Mouse (Mus musculus) brain, embryonic 14.5 days (tissue): ENCODE results near the gene Cpm. TPM values are rescaled to one million over a fixed set of nuclear protein-coding genes. Genes with fewer than 3 reads are reported as not detected.
A peak's percentile ranks its signal among the peaks of the same experiment; 100 is the strongest.

Experiments used
- DNase-seq: peaks from one replicate; pipeline ENCODE4 v3.0.0-alpha.2; 2011; ENCODE audit warnings: low read depth
- CTCF ChIP-seq: fragments of 200-500 bp; IDR thresholded peaks from 2 replicates; pipeline ENCODE4 v1.5.1; 2012; ENCODE audit warnings: inconsistent platforms, mild to moderate bottlenecking, moderate library complexity, borderline replicate concordance; ENCODE audit not compliant: insufficient read depth, insufficient read length; ENCODE audit errors: extremely low read depth
- POLR2A ChIP-seq: fragments of 200-500 bp; IDR thresholded peaks from 2 replicates; pipeline ENCODE4 v1.6.1; 2012; ENCODE audit warnings: mild to moderate bottlenecking, inconsistent platforms, borderline replicate concordance; ENCODE audit not compliant: poor library complexity, insufficient read depth, insufficient read length, severe bottlenecking; ENCODE audit errors: extremely low read depth
- polyA plus RNA-seq: library from polyadenylated mRNA; depleted of rRNA; stranded (reverse); fragments of >200 nt; gene quantifications from 2 replicates; pipeline ENCODE4 v1.2.3, GENCODE M21; 2012

Cpm gene
- polyA plus RNA-seq, 1 experiment = 3.7 TPM

- peak; percentile 54; the same call in 1 of the 2 replicates for TF ChIP-seq CTCF
- no peak for TF ChIP-seq POLR2A
- peak; percentile 31 for DNase-seq
Measured at GRCm38 (mm10) chr10:117681999-117682857, 52.9 kb downstream of the Cpm start.

- DNase-seq = no peak
- no peak for TF ChIP-seq CTCF
- TF ChIP-seq POLR2A = no peak
Measured at GRCm38 (mm10) chr10:117682858-117683733, 53.8 kb downstream of the Cpm start.

- TF ChIP-seq CTCF = no peak
- no peak for TF ChIP-seq POLR2A
- DNase-seq = no peak
Measured at GRCm38 (mm10) chr10:117683734-117684037, 54.4 kb downstream of the Cpm start.

- TF ChIP-seq CTCF = no peak
- no peak for TF ChIP-seq POLR2A
- no peak for DNase-seq
Measured at GRCm38 (mm10) chr10:117684298-117685170, 55.2 kb downstream of the Cpm start.

- TF ChIP-seq CTCF (no peak), POLR2A (no peak)
- no peak for DNase-seq
Measured at GRCm38 (mm10) chr10:117685171-117685848, 56.0 kb downstream of the Cpm start.

- DNase-seq = no peak
- TF ChIP-seq CTCF (no peak), POLR2A (no peak)
Measured at GRCm38 (mm10) chr10:117685849-117686591, 56.7 kb downstream of the Cpm start.

- TF ChIP-seq POLR2A (no peak), CTCF (no peak)
- no peak for DNase-seq
Measured at GRCm38 (mm10) chr10:117687018-117687417, 57.7 kb downstream of the Cpm start.

GRCm38 (mm10) chr10:117687577-117687976, 58.3 kb downstream of the Cpm start:
- no peak for DNase-seq
- TF ChIP-seq CTCF = no peak
- no peak for TF ChIP-seq POLR2A

GRCm38 (mm10) chr10:117688204-117689151, 59.2 kb downstream of the Cpm start:
- peak; percentile 31 for DNase-seq

More at GRCm38 (mm10) chr10:117688204-117689151, 59.2 kb downstream of the Cpm start:
- no peak for TF ChIP-seq POLR2A
- peak; percentile 42; the same call in 1 of the 2 replicates for TF ChIP-seq CTCF
